Mouse (Mus musculus) urinary bladder, postnatal 36 days (tissue): ENCODE measurements at regions not wholly inside any gene's neighbourhood (a gene's known extent, or its start where the extent isn't known, plus 50 kb on each side); places are given as distances from the start of the nearest gene placed in this dataset.
"Not testable (repeated sequence)": the region's sequence is repeated elsewhere in the genome, so short reads cannot be mapped to it uniquely, and the experiment has no call there.

Experiments used
- DNase-seq, 2 experiments: peaks; one replicate each; pipeline ENCODE4 v3.0.0; 2022; ENCODE audit warnings: low spot score in 2 of 2, mixed read lengths in 1 of 2

- no peak for DNase-seq
Observed at GRCm38 (mm10) chr12:8447612-8448011, 52.2 kb downstream of the Rhob start.

GRCm38 (mm10) chr12:8447025-8447424 lies 52.8 kb downstream of the Rhob start:
- no peak for DNase-seq

GRCm38 (mm10) chr12:8444975-8445853 lies 54.6 kb downstream of the Rhob start:
- peak in 1 of 2 experiments; percentile 72 for DNase-seq

- DNase-seq = no peak
Observed at GRCm38 (mm10) chr12:8443917-8444453, 55.8 kb downstream of the Rhob start.

GRCm38 (mm10) chr12:8443253-8443661 lies 56.6 kb downstream of the Rhob start:
- peak in 1 of 2 experiments; percentile 30 for DNase-seq

- no peak for DNase-seq
Observed at GRCm38 (mm10) chr12:8441275-8441674, 58.5 kb downstream of the Rhob start.

- DNase-seq = no peak
Observed at GRCm38 (mm10) chr12:8440373-8440772, 59.4 kb downstream of the Rhob start.

- no peak for DNase-seq
Observed at GRCm38 (mm10) chr12:8439957-8440356, 59.9 kb downstream of the Rhob start.

GRCm38 (mm10) chr12:8439486-8439885 lies 60.3 kb downstream of the Rhob start:
- DNase-seq = no peak

- no peak for DNase-seq
Observed at GRCm38 (mm10) chr12:8438638-8439037, 61.2 kb downstream of the Rhob start.

- DNase-seq = no peak
Observed at GRCm38 (mm10) chr12:8436976-8437580, 62.7 kb downstream of the Rhob start.

- DNase-seq = no peak
Observed at GRCm38 (mm10) chr12:8436553-8436952, 63.3 kb downstream of the Rhob start.

GRCm38 (mm10) chr12:8435651-8436348 lies 64.0 kb downstream of the Rhob start:
- DNase-seq = not testable (repeated sequence)

GRCm38 (mm10) chr12:8428228-8428990 lies 71.4 kb downstream of the Rhob start:
- DNase-seq = peak in 1 of 2 experiments; percentile 57

GRCm38 (mm10) chr12:8424515-8424914 lies 75.3 kb downstream of the Rhob start:
- DNase-seq = no peak

GRCm38 (mm10) chr12:8422676-8423075 lies 77.1 kb downstream of the Rhob start:
- no peak for DNase-seq

- DNase-seq = no peak
Observed at GRCm38 (mm10) chr12:8421271-8421567, 78.6 kb downstream of the Rhob start.

GRCm38 (mm10) chr12:8420511-8421270 lies 79.1 kb downstream of the Rhob start:
- no peak for DNase-seq

- DNase-seq = no peak
Observed at GRCm38 (mm10) chr12:8418890-8419289, 80.9 kb downstream of the Rhob start.

- DNase-seq = no peak
Observed at GRCm38 (mm10) chr12:8417127-8417790, 82.5 kb downstream of the Rhob start.
